In the genomic region with DNA sequence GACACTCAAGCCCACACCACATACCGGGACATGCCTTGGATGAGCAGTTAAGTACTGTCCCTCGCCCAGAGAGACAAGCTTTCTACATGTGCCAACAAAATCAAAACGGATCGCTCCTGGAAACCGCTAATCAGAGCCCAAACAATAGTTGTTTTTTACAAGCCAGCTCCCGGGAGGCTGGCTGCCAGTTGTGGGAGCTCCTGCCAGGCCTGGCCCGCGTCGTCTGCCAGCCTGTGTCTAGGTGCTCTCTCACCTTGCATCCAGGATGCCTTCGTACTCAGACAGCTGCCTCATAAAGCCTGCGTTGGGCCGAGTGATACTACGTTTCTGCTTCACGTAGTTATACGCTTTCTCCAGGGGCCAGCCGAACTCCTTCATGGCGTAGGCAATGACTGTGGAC, we compare ENCODE assay signal across 18 mouse cellular contexts. TPM values are rescaled to one million over a fixed set of nuclear protein-coding genes. Genes with fewer than 3 reads are reported as not detected.
A peak's percentile ranks its signal among the peaks of the same experiment; 100 is the strongest.
DNase-seq lines count a peak whose midpoint lies in the region; ATAC-seq lines count a peak whose summit lies in the region.
"Had no signal": no experiment of that assay in that cellular context is flagged by ENCODE, and none has a peak within 500 bp of the region (broad histone marks: within the 10 kb centered on the region; RNA-seq: fewer than 3 reads in every experiment).

No protein-coding gene starts in this region.

- WGBS in forebrain, embryonic 13.5 days = 75% methylated on average over 17 of the region's 17 CpGs
- 93% methylated on average over 17 of the region's 17 CpGs for WGBS in forebrain, embryonic 11.5 days
- 58% methylated on average over 17 of the region's 17 CpGs for WGBS in forebrain, embryonic 15.5 days

- H3K4me1 ChIP-seq in forebrain, embryonic 13.5 days = peaks cover 20% of the 10 kb centered on the region
- no peaks in the 10 kb centered on the region for H3K4me1 ChIP-seq in forebrain, embryonic 11.5 days (replicated peaks; ENCODE audit: control insufficient read depth, insufficient read depth, low read length)
- H3K4me1 ChIP-seq in forebrain, embryonic 15.5 days = peaks cover 24% of the 10 kb centered on the region

- ATAC-seq in forebrain, embryonic 13.5 days = no peak
- ATAC-seq in forebrain, embryonic 11.5 days (replicated peaks; ENCODE audit: low FRiP score) = no peak
- no peak for ATAC-seq in forebrain, embryonic 15.5 days (replicated peaks)
- ATAC-seq: intestine, embryonic 16.5 days had no signal

- no peaks in the 10 kb centered on the region for H3K27me3 ChIP-seq in forebrain, embryonic 13.5 days
- H3K27me3 ChIP-seq in forebrain, embryonic 11.5 days (ENCODE audit: control insufficient read depth, insufficient read depth, low read length) = no peaks in the 10 kb centered on the region
- no peaks in the 10 kb centered on the region for H3K27me3 ChIP-seq in forebrain, embryonic 15.5 days

- H3K4me2 ChIP-seq in forebrain, embryonic 13.5 days = no peak overlapping the region
- no peak overlapping the region for H3K4me2 ChIP-seq in forebrain, embryonic 11.5 days (ENCODE audit: low read depth, low read length, severe bottlenecking)
- H3K4me2 ChIP-seq in forebrain, embryonic 15.5 days (replicated peaks) = no peak overlapping the region

- DNase-seq in forebrain, embryonic 11.5 days (ENCODE audit: low spot score) = no peak
- peak; percentile 49 to 62 for DNase-seq in layer of hippocampus, postnatal 10 days (ENCODE audit: low spot score in 2 of 2)
- no peak for DNase-seq in layer of hippocampus, adult 9-10 months (ENCODE audit: low spot score)
- DNase-seq in cerebellum, adult 18-20 months = peak; percentile 29 to 53
- DNase-seq in yolk sac, embryonic 10.5 days (ENCODE audit: low spot score) = no peak
- DNase-seq in left cerebral cortex, adult 8-10 months (ENCODE audit: low spot score in 2 of 2) = no peak
- DNase-seq: embryo, embryonic 11 days; kidney, postnatal 36 days; thymus, postnatal 14 days had no signal

- peak overlapping the region; percentile 76 for H3K27ac ChIP-seq in forebrain, embryonic 13.5 days
- H3K27ac ChIP-seq in forebrain, embryonic 11.5 days (ENCODE audit: low read depth, low read length) = no peak overlapping the region
- H3K27ac ChIP-seq in forebrain, embryonic 15.5 days (replicated peaks) = peak overlapping the region; percentile 79

- H3K36me3 ChIP-seq in forebrain, embryonic 13.5 days (ENCODE audit: poor library complexity, severe bottlenecking) = peaks cover 85% of the 10 kb centered on the region
- peaks cover 4% of the 10 kb centered on the region; the same call in 1 of the 2 replicates for H3K36me3 ChIP-seq in forebrain, embryonic 11.5 days (ENCODE audit: control insufficient read depth, insufficient read depth, low read length)
- H3K36me3 ChIP-seq in forebrain, embryonic 15.5 days = peaks cover 52% of the 10 kb centered on the region

- no peak overlapping the region for H3K4me3 ChIP-seq in forebrain, embryonic 13.5 days
- H3K4me3 ChIP-seq in forebrain, embryonic 11.5 days (ENCODE audit: low read depth, low read length) = no peak overlapping the region
- no peak overlapping the region for H3K4me3 ChIP-seq in forebrain, embryonic 15.5 days

- no peak overlapping the region for H3K9ac ChIP-seq in forebrain, embryonic 13.5 days
- H3K9ac ChIP-seq in forebrain, embryonic 11.5 days (ENCODE audit: low read length) = no peak overlapping the region
- H3K9ac ChIP-seq in forebrain, embryonic 15.5 days (replicated peaks) = no peak overlapping the region

- H3K9me3 ChIP-seq in forebrain, embryonic 13.5 days (replicated peaks) = no peaks in the 10 kb centered on the region
- H3K9me3 ChIP-seq in forebrain, embryonic 11.5 days (ENCODE audit: control insufficient read depth, low read length) = no peaks in the 10 kb centered on the region
- H3K9me3 ChIP-seq in forebrain, embryonic 15.5 days = no peaks in the 10 kb centered on the region
- H3K9me3 ChIP-seq: G1E had no signal

RNA-seq across cellular contexts. Expression of a gene that starts 41.6 kb away (rescaled TPM):
- polyA plus RNA-seq in forebrain, embryonic 13.5 days (2015; fragmentation: Nextera tagmentation; extraction: Ambion mirVana) = 235 and 246 TPM in 2 replicates
- 231 and 246 TPM in 2 replicates for polyA plus RNA-seq in forebrain, embryonic 11.5 days (2014; fragmentation: Nextera tagmentation; extraction: Ambion mirVana)
- total RNA-seq in layer of hippocampus, postnatal 10 days (2021) = 100 to 1,000 TPM; 104 TPM
- 221 and 224 TPM in 2 replicates for polyA plus RNA-seq in forebrain, embryonic 15.5 days (2015; fragmentation: Nextera tagmentation; extraction: Ambion mirVana)
- 10 to 100 TPM; 76.3 to 95.4 (median 86.2) TPM for total RNA-seq in left cerebral cortex, adult 8-10 months (2022)

RNA-seq across cellular contexts. Expression of a gene that starts 43.6 kb away (rescaled TPM):
- polyA plus RNA-seq in forebrain, embryonic 13.5 days (2015; fragmentation: Nextera tagmentation; extraction: Ambion mirVana) = 12.0 and 13.9 TPM in 2 replicates
- polyA plus RNA-seq in forebrain, embryonic 11.5 days (2014; fragmentation: Nextera tagmentation; extraction: Ambion mirVana) = 25.7 and 28.7 TPM in 2 replicates
- total RNA-seq in layer of hippocampus, postnatal 10 days (2021) = 10 to 100 TPM; 25.7 to 27.1 TPM
- polyA plus RNA-seq in forebrain, embryonic 15.5 days (2015; fragmentation: Nextera tagmentation; extraction: Ambion mirVana) = 12.8 and 13.8 TPM in 2 replicates
- total RNA-seq in left cerebral cortex, adult 8-10 months (2022) = 10 to 100 TPM; 25.6 to 29.5 (median 27.1) TPM

RNA-seq across cellular contexts. Expression of a gene that starts 53.4 kb away (rescaled TPM):
- polyA plus RNA-seq in forebrain, embryonic 13.5 days (2015; fragmentation: Nextera tagmentation; extraction: Ambion mirVana) = not detected in 2 replicates
- not detected in 2 replicates for polyA plus RNA-seq in forebrain, embryonic 11.5 days (2014; fragmentation: Nextera tagmentation; extraction: Ambion mirVana)
- total RNA-seq in layer of hippocampus, postnatal 10 days (2021) = not detected
- polyA plus RNA-seq in forebrain, embryonic 15.5 days (2015; fragmentation: Nextera tagmentation; extraction: Ambion mirVana) = not detected in 2 replicates
- under 1 TPM in 1 of 4 experiments, not detected in 3; 0.30 TPM for total RNA-seq in left cerebral cortex, adult 8-10 months (2022)
- total RNA-seq: G1E; gastrocnemius, adult 18-20 months; left cerebral cortex, postnatal 36 days; midbrain, postnatal 0 days; neutrophil, adult 5-6 weeks had no signal
- polyA plus RNA-seq: G1E; heart, postnatal 0 days; midbrain, postnatal 0 days had no signal

Comparison
In these comparisons a context has a peak if more than half of its experiments do, and no peak if none do; other contexts are left out.
1. DNase-seq: peak in layer of hippocampus, postnatal 10 days (2 of 2) and cerebellum, adult 18-20 months (2 of 2); none in forebrain, embryonic 11.5 days (single experiment), layer of hippocampus, adult 9-10 months (single experiment), yolk sac, embryonic 10.5 days (single experiment) and left cerebral cortex, adult 8-10 months (0 of 2).